Mouse (Mus musculus) brain, embryonic 18.5 days (tissue): ENCODE data around the gene Donson.
"Not testable (repeated sequence)": the region's sequence is repeated elsewhere in the genome, so short reads cannot be mapped to it uniquely, and the experiment has no call there.

ENCODE experiments used
- DNase-seq: peaks from one replicate; pipeline ENCODE4 v3.0.0-alpha.2; 2012; ENCODE audit warnings: low read depth, low spot score

Donson gene

DNA sequence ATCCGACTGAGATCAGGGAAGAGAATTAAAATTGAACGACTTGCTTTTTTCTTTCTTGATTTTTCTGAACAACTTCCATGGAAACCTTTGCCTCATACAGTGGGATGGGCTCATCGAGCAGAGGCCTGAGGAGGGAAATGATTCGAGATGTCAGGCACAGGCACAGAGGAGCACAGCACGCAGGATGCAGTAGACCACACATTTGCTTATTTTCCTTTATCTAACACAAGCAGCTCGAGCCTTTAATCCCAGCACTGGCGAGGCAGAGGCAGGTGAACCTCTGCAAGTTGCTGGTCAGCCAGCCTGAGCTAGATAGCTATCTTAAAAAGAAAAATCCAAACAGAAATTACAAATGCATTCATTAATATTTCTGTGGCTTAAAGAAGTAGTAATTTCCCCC, 1.2 kb upstream of the Donson start:
- no peak for DNase-seq

DNA sequence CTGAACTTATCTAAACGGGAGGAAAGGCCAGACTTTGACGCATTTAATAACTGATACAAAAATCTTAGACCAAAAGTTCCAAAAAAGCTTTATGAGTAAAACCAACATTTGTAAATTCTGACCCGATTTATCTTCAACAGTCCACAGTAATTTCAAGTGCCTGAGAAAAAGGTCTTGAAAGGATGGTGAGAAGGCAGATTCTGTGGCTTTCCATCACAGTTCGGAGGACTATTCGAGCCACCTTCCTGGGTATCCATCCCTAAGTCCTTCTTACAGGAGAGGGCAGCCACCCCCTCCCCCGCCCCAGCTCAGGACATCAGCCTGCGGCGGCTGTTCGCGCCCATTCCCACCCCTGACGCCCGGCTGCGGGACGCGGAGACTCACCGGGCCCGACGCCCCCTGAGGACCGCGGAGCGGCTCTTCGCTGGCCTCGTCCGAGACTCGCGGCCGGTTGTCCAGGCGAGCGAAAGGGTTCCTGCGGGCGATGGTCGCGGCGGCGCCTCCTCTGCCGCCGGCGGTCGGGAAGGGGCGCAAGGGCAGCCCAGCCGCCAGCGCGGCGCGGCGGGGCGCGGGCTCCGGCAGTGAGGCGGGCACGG, 449 bp downstream of the Donson start:
- no peak for DNase-seq

DNA sequence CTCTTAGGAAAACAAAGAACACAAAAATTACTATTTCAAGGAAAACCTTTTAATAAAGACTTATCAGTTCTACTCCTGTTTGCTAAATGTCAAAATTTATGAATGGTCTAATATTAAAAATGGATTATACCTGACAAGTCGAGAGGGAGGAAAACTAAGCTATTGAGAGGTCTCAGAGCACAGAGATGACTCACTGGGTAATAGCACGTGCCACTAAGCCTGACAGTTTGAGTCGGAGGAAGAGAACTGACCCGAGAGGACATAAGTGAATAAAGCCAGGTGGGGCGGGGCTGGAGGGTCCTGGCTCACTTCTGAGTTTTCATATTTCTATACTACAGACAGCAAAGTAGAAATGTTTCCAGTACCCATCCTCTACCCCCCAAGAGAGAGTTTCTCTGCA, 2.2 kb downstream of the Donson start:
- DNase-seq, result no peak

DNA sequence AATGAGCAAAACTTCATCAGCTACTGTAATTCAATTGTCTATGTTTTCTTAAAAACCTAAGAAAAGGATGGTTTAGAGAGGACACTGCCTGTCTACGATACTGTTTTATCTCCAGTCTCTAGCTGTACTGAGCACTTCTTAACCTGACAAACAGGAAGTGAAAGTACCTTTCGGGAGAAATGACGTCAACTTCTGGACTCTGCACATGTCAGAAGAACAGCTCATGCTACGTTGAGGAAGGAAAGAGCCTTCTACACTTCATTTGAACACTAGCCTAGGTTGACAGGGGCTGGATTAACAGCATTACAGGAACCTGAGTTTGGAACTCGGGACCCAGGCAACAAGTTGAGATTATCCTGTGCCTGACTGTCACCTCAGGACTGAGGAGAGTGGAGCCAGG, 3.0 kb downstream of the Donson start:
- DNase-seq, result no peak

DNA sequence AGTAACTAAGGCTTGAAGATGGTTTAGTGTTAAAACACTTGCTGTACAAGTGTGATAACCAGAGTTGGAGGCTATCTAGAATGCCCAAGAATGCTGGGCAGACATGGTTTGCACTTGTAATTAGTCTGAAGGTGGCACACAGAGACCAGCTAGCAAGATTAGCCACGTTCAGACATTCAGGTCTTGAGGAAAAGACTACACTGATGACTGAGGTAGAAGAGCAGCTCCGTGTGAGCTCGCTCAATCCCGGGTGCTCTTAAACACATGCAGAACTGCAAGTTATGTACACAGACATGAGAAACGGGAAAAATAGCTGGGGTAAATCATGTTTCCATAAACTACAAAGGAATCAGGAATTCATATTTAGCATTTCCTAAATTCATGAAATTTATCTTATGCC, 7.9 kb downstream of the Donson start:
- DNase-seq, result no peak

DNA sequence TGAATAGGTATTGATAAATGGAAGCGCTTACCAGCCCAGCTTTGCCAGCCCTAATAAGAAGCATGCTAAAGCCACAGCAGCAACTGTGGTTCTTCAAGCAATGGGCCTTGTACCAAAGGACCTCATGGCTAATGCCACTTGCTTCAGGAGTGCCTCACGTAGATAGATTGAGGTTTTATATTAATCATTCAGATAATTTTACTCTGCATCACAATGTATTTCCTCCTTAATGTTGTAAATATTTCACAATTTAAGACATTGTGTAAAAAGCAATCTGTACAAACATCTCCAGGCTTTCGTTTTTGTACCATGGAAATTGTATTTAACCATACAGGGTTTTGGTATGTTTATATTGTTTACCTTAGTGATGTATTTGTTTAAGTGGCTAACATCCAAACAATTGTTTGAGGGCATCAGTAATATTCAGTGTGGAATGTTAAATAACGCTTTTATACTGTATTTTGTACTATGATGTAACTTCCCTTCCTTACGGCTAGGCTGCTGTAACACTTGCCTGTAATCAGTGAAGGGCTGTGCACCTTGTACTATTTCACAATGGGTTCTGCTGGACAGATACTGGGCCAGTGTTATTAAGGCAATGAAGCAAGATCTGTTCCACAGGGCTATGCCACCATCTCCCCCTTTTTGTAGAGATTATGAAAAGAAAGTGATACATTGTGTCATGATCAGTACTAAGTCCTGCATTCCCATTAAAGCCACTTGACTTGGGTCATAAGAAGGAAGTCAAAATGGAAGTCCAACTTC, 10.2 kb downstream of the Donson start:
- no peak for DNase-seq

DNA sequence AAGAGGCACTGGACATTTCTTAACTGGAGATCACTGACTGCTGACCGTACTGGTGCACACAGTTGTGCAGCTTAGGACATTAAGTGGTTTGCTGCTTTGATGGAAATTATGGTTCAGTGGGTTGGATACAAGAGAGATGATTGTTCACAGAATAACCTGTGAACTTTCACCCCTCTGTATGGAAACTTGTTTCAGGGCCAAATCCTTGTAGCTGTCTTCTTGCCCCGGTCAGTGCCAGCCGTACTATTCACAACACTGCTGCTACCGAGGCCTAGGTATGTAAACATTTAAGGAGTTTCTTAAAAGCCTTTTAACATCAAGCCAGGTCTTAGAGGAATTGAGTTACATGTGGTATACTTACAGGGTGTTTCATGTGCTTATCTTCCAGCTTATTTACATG, 14.1 kb downstream of the Donson start:
- no peak for DNase-seq

DNA sequence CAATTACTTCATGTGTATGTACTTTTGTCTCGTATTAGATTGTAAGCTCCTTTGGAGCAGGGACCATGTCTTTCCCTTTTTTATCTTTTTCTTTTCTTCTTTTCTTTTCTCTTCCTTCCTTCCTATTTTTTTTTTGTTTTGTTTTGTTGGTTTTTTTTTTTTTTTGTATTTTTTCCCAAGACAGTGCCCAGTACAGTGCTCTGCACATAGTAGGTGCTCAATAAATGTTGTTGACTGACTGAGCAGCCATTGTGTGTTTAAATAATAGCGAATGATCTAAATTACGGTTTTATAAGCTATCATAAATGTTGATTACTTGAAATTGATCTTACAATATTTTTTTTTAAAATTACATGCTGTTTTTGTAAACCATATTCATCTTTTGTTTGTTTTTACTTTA, 24.8 kb downstream of the Donson start:
- DNase-seq, result no peak

DNA sequence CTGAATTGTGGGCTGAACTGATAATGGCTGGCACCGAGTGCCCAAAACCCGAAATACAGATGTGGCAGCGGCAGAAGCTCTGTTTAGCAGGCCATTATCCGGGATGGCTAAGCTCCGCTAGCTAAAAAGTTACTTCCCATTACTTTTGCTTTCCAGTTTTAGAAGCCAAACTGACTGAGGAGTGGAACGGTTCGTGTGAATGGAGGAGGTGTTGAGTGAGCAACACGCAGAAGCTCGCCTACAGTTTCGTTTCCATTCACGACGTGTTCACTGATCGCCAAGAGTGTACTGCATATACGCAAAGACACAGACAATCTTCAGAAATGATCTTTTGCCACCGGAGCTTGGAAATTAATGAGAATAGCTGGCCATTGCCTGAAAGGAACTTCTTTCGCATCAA, 26.2 kb downstream of the Donson start:
- no peak for DNase-seq

DNA sequence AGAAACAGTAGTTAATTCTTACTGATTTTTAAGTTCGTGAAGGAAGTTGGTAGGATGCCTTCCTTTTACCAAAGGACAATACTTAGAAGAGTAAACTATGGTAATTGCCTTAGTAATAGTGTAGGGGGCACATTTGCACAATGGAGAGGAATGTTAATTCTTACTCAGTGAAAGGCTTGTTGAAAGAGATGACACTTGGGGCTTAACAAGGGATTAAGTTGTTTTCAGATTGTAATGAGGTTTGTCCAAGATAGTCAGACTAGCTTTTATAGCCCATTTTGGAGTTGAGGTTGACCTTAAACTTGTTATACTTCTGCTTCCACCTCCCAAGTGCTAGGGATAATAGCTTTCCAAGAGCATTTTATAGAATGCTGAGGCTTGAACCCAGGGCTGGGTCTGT, 27.2 kb downstream of the Donson start:
- DNase-seq, result no peak

DNA sequence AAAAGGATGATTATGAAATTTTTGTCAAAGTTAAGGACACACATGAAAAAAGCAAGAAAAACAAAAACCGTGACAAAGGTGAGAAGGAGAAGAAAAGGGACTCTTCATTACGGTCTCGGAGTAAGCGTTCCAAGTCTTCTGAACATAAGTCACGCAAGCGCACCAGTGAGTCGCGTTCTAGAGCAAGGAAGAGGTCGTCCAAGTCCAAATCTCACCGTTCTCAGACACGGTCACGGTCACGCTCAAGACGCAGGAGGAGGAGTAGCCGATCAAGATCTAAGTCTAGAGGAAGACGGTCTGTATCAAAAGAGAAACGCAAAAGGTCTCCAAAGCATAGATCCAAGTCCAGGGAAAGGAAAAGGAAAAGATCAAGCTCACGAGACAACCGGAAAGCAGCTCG, 28.8 kb downstream of the Donson start:
- DNase-seq, result no peak

DNA sequence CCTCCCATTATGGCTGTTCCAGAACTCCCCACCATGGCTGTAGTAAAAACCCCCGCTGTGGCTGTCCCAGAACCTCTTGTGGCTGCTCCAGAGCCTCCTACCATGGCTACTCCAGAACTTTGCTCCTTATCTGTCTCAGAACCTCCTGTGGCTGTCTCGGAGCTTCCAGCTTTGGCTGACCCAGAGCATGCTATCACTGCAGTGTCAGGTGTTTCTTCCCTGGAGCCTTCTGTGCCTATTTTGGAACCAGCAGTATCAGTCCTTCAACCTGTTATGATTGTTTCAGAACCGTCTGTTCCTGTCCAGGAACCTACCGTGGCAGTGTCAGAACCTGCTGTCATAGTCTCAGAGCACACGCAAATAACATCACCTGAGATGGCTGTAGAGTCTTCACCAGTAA, 30.1 kb downstream of the Donson start:
- no peak for DNase-seq

DNA sequence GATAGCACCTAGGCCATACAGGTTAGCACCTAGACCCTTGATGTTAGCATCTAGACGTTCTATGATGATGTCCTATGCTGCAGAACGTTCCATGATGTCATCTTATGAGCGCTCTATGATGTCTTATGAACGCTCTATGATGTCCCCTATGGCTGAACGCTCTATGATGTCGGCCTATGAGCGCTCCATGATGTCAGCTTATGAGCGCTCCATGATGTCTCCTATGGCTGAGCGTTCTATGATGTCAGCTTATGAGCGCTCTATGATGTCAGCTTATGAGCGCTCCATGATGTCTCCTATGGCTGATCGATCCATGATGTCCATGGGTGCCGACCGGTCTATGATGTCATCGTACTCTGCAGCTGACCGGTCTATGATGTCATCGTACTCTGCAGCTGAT, 31.3 kb downstream of the Donson start:
- no peak for DNase-seq

DNA sequence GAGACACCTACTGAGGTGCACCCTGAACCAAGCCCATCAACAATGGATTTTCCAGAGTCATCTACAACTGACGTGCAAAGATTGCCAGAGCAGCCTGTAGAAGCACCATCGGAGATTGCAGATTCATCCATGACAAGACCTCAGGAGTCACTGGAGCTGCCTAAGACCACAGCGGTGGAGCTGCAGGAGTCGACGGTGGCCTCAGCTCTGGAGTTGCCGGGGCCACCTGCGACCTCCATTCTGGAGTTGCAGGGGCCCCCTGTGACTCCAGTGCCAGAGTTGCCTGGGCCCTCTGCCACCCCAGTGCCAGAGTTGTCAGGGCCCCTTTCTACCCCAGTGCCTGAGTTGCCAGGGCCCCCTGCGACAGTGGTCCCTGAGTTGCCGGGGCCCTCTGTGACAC, 33.3 kb downstream of the Donson start:
- DNase-seq, result no peak

DNA sequence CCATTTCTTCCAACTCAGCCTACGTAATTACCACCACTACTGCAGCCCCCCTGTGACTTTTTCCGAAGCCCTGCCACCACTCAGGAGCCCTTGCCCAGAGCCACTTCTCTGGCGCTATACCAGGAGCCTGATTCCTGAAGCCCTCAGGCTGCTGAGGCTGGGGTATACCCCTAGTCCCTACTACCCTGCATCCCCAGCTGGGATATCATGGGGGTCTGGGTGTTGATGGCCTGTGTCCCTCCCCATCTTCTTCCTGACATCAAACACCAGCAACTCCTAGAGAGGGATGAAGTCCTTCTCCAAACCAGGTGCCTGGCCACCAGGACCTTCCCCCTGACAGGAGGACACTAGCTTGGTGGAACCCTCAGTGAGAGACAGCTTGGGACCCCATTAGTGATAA, 36.4 kb downstream of the Donson start:
- DNase-seq, result no peak

DNA sequence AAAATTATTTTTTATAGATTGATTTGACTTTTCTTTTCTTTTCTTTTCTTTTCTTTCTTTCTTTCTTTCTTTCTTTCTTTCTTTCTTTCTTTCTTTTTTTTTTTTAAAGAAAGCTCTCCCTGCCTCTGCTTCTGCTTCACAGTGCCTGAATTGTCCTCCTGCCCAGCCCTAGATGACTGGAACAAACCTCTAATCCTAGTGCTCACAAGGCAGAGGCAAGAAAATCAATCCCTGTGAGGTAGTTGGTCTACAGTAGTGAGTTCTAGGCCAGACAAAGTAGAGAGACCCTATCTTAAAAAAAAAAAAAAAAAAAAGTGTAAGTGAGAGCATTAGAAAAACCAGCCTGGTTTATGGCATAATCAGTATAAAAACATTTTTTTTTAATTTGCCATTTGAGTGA, 38.8 kb downstream of the Donson start:
- no peak for DNase-seq

DNA sequence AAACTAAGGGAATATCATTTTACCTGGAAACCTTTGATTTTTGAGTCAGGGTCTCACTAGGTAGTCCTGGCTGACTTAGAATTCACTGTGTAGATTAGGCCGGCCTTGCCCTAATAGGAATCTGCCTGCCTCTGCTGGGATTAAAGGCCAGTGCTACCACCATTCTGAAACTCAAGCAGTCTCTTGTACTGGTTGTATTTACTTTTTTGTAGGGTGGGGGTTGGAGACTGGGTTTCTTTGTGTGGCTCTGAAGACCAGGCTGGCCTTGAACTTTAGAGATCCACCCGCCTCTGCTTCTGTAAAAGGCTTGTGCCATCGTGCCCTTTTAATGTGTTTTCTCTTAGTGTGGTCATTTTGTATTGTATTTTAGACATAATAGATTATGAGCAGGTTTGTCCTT, 39.3 kb downstream of the Donson start:
- no peak for DNase-seq

DNA sequence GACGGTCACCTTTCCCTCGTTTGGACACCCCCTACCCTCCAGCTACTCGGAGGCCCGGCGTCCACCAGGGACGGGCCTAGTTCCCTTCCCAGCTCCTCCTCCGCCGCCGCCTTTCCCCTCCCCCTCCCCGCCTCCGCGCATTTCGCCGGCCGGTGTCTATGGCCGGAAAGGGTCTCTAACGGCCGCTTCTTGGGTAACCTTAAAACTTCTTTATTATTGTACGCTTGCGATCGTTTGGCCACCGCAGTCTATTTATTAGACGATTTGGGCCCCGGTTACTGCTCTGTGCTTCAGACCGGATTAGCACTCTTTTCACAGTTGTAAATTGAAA, 40.4 kb downstream of the Donson start:
- DNase-seq, result peak; percentile 22

DNA sequence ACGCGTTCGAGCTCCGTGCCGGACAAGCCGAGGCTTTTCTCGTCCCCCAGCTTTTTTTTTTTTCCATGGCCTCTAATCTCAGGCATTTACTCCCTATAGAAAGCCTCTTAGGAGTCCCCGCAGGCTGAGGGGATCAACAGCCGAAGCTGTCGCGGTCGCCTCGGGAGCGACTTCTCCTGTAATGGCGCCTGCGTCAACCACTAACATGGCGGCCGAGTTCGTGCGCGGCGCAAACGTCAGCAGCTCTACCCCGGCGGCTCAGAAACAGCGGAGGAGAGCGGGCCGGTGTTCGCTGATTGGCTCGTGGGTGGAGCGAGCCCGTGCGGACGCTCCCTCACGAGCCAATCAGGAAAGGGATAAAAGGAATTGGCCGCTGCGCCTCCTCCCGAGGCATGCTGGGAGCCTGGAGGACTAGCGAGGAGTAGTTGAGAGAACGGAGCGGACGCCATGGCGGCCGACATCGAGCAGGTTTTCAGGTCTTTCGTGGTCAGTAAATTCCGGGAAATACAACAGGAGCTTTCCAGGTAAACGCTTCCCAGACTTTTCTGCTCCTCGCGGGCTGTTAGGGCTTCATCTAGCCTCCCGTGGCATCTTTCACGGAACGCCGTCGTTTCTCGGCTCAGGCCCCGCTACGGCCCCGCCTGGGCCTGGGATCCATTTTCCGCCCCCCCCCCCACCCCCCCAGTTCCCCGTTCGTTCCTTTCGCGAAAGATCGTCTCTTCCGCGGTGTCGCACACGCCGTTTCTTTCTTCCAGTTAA, 40.9 kb downstream of the Donson start, which contains the start of gene Son:
Gene Son, plus strand, starts transcription at position 46 of the 759 bp plus-strand sequence.
- peak; percentile 97 for DNase-seq

DNA sequence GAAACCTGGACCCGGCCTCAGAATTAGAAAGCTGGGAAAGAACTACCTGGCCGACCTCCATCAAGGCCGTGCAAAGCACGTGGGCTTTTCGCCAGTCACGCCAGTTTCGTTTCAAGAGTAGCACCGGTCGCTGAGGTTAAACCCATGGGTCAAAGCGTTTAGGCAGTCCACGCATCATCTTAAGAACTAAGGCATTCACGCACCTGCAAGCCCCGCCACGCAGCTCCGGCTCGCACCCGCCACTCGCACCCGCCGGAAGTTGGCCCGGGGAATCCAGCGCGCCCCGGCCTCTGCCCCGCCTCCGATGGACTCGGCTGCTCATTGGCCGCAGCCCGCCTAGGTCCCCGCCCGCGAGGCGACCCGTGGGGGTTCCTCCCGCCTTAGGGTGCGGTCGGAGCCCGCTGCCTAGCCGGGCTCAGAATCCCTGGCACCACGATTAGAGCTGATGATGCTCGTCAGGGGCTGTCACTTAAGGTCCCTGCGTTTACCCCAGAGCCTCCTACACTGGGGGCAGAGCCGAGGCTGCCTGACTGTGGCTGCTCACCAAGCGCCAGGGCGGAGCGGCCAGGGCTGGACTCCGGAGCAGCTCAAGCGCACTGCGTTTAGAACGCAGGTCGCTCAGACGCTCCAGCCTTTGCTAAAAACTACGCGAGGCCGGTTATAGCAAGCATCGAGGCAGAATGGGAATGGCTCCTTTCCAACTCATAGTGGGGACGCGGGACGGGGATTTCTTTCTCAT, 41.7 kb downstream of the Donson start, which contains the start of gene Gart:
Gene Gart, minus strand, starts transcription at position 272 of the 739 bp plus-strand sequence.
- DNase-seq, result peak; percentile 72

DNA sequence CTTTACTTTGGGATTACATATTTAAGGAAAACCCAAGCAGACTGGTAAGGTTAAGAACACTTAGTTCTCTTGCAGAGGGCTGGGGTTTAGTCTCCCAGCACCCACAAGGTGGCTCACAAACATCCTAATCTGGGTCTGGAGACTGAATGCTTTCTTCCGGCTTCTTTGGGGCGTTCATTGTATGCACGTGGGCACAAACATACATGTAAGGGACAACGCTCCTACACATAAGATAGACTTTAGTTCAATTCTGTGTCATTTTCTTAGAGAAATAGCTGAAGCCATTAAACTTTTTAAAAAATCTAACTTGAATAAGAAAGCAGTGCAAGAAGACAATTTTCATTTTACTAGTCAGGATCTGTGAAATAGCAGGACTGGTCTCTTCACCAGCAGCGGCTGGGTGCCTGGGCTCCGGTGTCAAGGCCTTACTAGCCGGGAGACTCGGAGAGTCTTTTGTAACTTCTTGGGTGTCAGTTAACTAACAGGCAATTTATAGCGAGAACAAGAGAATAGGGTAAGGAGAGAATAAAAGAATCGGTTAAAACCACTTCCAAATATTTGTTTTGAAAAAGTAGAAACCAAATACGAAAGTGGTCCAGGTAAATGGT, 42.5 kb downstream of the Donson start:
- DNase-seq, result no peak

DNA sequence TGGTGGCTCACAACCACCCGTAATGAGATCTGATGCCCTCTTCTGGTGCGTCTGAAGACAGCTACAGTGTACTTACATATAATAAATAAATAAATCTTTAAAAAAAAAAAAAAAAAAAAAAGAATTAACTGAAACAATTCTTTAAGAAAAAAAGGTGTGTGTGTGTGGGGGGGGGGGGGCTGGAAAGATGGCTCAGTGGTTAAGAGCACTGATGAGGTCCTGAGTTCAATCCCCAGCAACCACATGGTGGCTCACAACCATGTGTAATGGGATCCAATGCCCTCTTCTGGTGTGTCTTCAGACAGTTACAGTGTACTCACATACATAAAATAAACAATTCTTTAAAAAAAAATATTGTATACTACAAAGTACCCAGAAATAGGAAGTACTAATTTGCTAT, 43.1 kb downstream of the Donson start:
- DNase-seq, result not testable (repeated sequence)
